Mouse (Mus musculus): Measurements from ENCODE around the gene Nrcam.

DNA sequence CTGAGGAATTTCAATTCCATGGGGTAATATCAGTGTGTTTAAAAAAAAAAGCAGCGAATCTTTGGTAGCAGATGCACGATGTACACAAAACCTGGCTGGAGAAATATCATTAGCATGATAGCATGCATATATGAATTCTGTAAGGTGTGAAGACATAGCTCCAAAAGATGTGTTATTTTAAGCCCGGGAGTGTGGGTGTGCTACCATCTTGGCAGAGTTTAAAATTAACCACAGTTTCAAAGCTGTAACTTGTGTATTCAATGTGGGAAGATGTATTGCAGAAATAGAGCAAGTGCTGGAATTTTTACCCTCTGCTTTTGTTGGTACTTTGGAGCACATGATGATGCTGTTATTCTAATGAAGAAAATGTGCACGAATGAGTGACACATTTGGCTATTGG lies 81.1 kb downstream of the Nrcam start:
- no peak for TF ChIP-seq CTCF (conservative IDR thresholded peaks at IDR 0.05; ENCODE audit: low read length)
- no peak for TF ChIP-seq NANOG (IDR thresholded peaks at IDR 0.05; ENCODE audit: borderline replicate concordance, low read length)
- no peak for TF ChIP-seq POU5F1 (IDR thresholded peaks at IDR 0.05; ENCODE audit: borderline replicate concordance, low read length)
